In the genomic region with DNA sequence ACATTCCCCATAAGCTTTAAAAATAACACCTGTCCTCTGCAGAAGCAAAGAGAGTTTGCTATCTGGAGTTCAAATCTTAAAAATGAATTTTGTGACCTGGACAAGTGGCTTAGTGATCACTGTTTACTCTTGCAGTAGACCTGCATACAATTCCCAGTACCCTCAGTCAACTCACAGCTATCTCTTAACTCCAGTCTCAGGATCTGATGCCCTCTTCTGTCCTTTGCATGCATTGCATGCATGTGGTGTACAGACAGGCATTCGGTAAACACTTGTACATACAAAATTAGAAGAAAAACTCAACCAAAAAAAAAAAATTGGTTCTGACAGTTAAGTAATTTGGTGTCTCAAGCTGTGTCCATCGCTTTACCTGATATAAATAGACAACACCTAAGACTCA, we compare ENCODE assay signal across 12 mouse cellular contexts. TPM values are rescaled to one million over a fixed set of nuclear protein-coding genes. Genes with fewer than 3 reads are reported as not detected.
DNase-seq lines count a peak whose midpoint lies in the region; ATAC-seq and TF ChIP-seq lines count a peak whose summit lies in the region.
"Had no signal": no experiment of that assay in that cellular context is flagged by ENCODE, and none has a peak within 500 bp of the region (broad histone marks: within the 10 kb centered on the region; RNA-seq: fewer than 3 reads in every experiment).

No protein-coding gene starts in this region.

- H3K4me1 ChIP-seq in CH12.LX (ENCODE audit: control insufficient read depth in 1 of 2, insufficient read depth in 2 of 2) = peaks cover 4 to 16% of the 10 kb centered on the region in 2 experiments; a peak in 3 of 4 replicates
- no peaks in the 10 kb centered on the region for H3K4me1 ChIP-seq in forebrain, embryonic 16.5 days (replicated peaks; ENCODE audit: control insufficient read depth, insufficient read depth, low read length)
- H3K4me1 ChIP-seq: embryonic facial prominence, embryonic 12.5 days had no signal

- peak; percentile 30 for ATAC-seq in activated CD4-positive, CD25-positive, alpha-beta regulatory T cell, adult 4 months
- ATAC-seq in monocyte, adult 5-6 weeks (replicated peaks; ENCODE audit: insufficient number of reproducible peaks, low FRiP score, low TSS enrichment, poor library complexity, severe bottlenecking) = no peak
- no peak for ATAC-seq in forebrain, embryonic 16.5 days
- ATAC-seq: hindbrain, embryonic 16.5 days had no signal

- intact Hi-C loops in left cerebral cortex, postnatal 10 days (cut with DNase I) = no loop called here

- H3K4me2 ChIP-seq in CH12.LX (ENCODE audit: insufficient read depth, low read depth, poor library complexity, severe bottlenecking) = no peak overlapping the region
- H3K4me2 ChIP-seq in forebrain, embryonic 16.5 days (ENCODE audit: low read length) = no peak overlapping the region
- H3K4me2 ChIP-seq: embryonic facial prominence, embryonic 12.5 days had no signal

- H3K9ac ChIP-seq in CH12.LX (ENCODE audit: insufficient read depth, low read depth) = no peak overlapping the region
- no peak overlapping the region for H3K9ac ChIP-seq in forebrain, embryonic 16.5 days (replicated peaks; ENCODE audit: low read depth, low read length)
- H3K9ac ChIP-seq: embryonic facial prominence, embryonic 12.5 days had no signal

- peaks cover 14% of the 10 kb centered on the region; the same call in 1 of the 2 replicates for H3K79me2 ChIP-seq in CH12.LX (replicated peaks; ENCODE audit: control insufficient read depth, extremely low read depth, insufficient read depth, poor library complexity, severe bottlenecking)

- DNase-seq in layer of hippocampus, adult 2 months (ENCODE audit: low spot score in 2 of 2) = no peak
- no peak for DNase-seq in layer of hippocampus, postnatal 36 days
- peak; percentile 43 for DNase-seq in CH12.LX (ENCODE audit: extremely low read depth)
- DNase-seq in mesoderm, embryonic 11.5 days (ENCODE audit: low read depth, low spot score) = peak; percentile 22
- DNase-seq in left cerebral cortex, postnatal 10 days (ENCODE audit: extremely low spot score in 1 of 2, low spot score in 2 of 2) = no peak
- DNase-seq: adrenal gland, adult 8-10 months; layer of hippocampus, adult 9-11 months had no signal

- no peak overlapping the region for H3K4me3 ChIP-seq in layer of hippocampus, adult 2 months
- no peak overlapping the region for H3K4me3 ChIP-seq in CH12.LX (replicated peaks in 1 of 3; ENCODE audit: low read depth in 2 of 3, low read length in 2 of 3, poor library complexity in 1 of 3)
- H3K4me3 ChIP-seq in forebrain, embryonic 16.5 days (replicated peaks; ENCODE audit: low read length) = no peak overlapping the region
- H3K4me3 ChIP-seq: embryonic facial prominence, embryonic 12.5 days had no signal

- H3K36me3 ChIP-seq in CH12.LX (replicated peaks in 1 of 2; ENCODE audit: control insufficient read depth in 1 of 2, insufficient read depth in 1 of 2, low read length in 1 of 2) = peaks cover 34 to 86% of the 10 kb centered on the region in 2 experiments
- peaks cover 2% of the 10 kb centered on the region for H3K36me3 ChIP-seq in forebrain, embryonic 16.5 days (ENCODE audit: control insufficient read depth, insufficient read depth)

- TF ChIP-seq POLR2A in CH12.LX (IDR thresholded peaks at IDR 0.05; ENCODE audit: low read depth, low read length) = no peak

- in situ Hi-C loops in CH12.LX (cut with MboI; ENCODE audit: low pct_ligation_motif_present, low pct_unique_long_range_greater_than_20kb, low sequenced_read_pairs) = no loop called here

- peak; percentile 57 for TF ChIP-seq CTCF in layer of hippocampus, adult 2 months (conservative IDR thresholded peaks at IDR 0.05)
- TF ChIP-seq CTCF in CH12.LX (conservative IDR thresholded peaks at IDR 0.05 in 1 of 2, IDR thresholded peaks at IDR 0.05 in 1 of 2; ENCODE audit: low read depth in 2 of 2, low read length in 2 of 2) = peak in 1 of 2 experiments; percentile 39; a peak in 2 of 4 replicates

- WGBS in forebrain, embryonic 16.5 days = 94% methylated on average over 2 of the region's 2 CpGs

- H3K27me3 ChIP-seq in CH12.LX (replicated peaks) = no peaks in the 10 kb centered on the region
- H3K27me3 ChIP-seq in forebrain, embryonic 16.5 days (replicated peaks; ENCODE audit: control insufficient read depth, insufficient read depth, low read length) = no peaks in the 10 kb centered on the region
- H3K27me3 ChIP-seq: embryonic facial prominence, embryonic 12.5 days had no signal

- TF ChIP-seq RAD21 in CH12.LX (IDR thresholded peaks at IDR 0.05; ENCODE audit: low read depth, low read length) = peak; percentile 15

- no peak overlapping the region for H3K27ac ChIP-seq in layer of hippocampus, adult 2 months
- H3K27ac ChIP-seq in CH12.LX (ENCODE audit: insufficient read depth, low read depth) = no peak overlapping the region
- no peak overlapping the region for H3K27ac ChIP-seq in forebrain, embryonic 16.5 days (ENCODE audit: low read length)
- H3K27ac ChIP-seq: embryonic facial prominence, embryonic 12.5 days had no signal

- H3K9me3 ChIP-seq in CH12.LX (replicated peaks; ENCODE audit: low read length) = no peaks in the 10 kb centered on the region
- no peaks in the 10 kb centered on the region for H3K9me3 ChIP-seq in forebrain, embryonic 16.5 days (ENCODE audit: control insufficient read depth, low read length)
- H3K9me3 ChIP-seq: embryonic facial prominence, embryonic 12.5 days had no signal

- TF ChIP-seq EP300 in CH12.LX (IDR thresholded peaks at IDR 0.05; ENCODE audit: low read length) = no peak

- dilution Hi-C loops in CH12.LX (cut with MboI; ENCODE audit: extremely low pct_ligation_motif_present, extremely low pct_unique_long_range_greater_than_20kb, low sequenced_read_pairs) = no loop called here

TF ChIP-seq in CH12.LX, 34 proteins besides CTCF, POLR2A, EP300 and RAD21:
- TF ChIP-seq SMC3 (IDR thresholded peaks at IDR 0.05; ENCODE audit: low read depth, low read length) = no peak
- TF ChIP-seq MYC (IDR thresholded peaks at IDR 0.05; ENCODE audit: low read depth, low read length) = no peak
- TF ChIP-seq MEF2A (IDR thresholded peaks at IDR 0.05; ENCODE audit: borderline replicate concordance, low read depth, low read length) = no peak
- TF ChIP-seq IRF4 (IDR thresholded peaks at IDR 0.05; ENCODE audit: low read depth, low read length) = no peak
- no peak for TF ChIP-seq USF1 (IDR thresholded peaks at IDR 0.05; ENCODE audit: low read depth, low read length)

RNA-seq across cellular contexts. Expression of a gene that starts 15.7 kb away (rescaled TPM):
- total RNA-seq in layer of hippocampus, adult 2 months (2021) = 1 to 10 TPM; 6.6 to 7.7 TPM
- 1 to 10 TPM; 6.9 to 7.5 TPM for total RNA-seq in layer of hippocampus, postnatal 36 days (2021)
- total RNA-seq in CH12.LX (2012; rRNA removed) = 57.2 and 68.8 TPM in 2 replicates
- total RNA-seq in CH12.LX (2014; rRNA removed) = 140 and 177 TPM in 2 replicates
- 105 and 116 TPM in 2 replicates for polyA plus RNA-seq in CH12.LX (2012; ENCODE audit: insufficient read length, low read depth)
- polyA plus RNA-seq in activated CD4-positive, CD25-positive, alpha-beta regulatory T cell, adult 4 months (2017; shearing (Covaris generic)) = 100 to 1,000 TPM; 394 to 401 TPM
- 273 to 382 TPM (median 309 TPM) in 3 replicates for total RNA-seq in monocyte, adult 5-6 weeks (2017)
- 10 to 100 TPM in 1 of 2 experiments, 1 to 10 TPM in 1; 9.2 to 11.9 TPM for total RNA-seq in left cerebral cortex, postnatal 10 days (2021)
- polyA plus RNA-seq in forebrain, embryonic 16.5 days (2015; fragmentation: Nextera tagmentation; extraction: Ambion mirVana) = 73.0 and 85.9 TPM in 2 replicates

RNA-seq across cellular contexts. Expression of a gene that starts 15.9 kb away (rescaled TPM):
- total RNA-seq in layer of hippocampus, adult 2 months (2021) = 10 to 100 TPM; 25.5 to 27.0 TPM
- 10 to 100 TPM; 26.0 to 28.4 TPM for total RNA-seq in layer of hippocampus, postnatal 36 days (2021)
- total RNA-seq in CH12.LX (2012; rRNA removed) = 9.6 and 10.8 TPM in 2 replicates
- 13.8 and 15.8 TPM in 2 replicates for total RNA-seq in CH12.LX (2014; rRNA removed)
- polyA plus RNA-seq in CH12.LX (2012; ENCODE audit: insufficient read length, low read depth) = 11.5 and 13.3 TPM in 2 replicates
- 100 to 1,000 TPM in 1 of 2 experiments, 10 to 100 TPM in 1; 76.4 to 105 TPM for polyA plus RNA-seq in activated CD4-positive, CD25-positive, alpha-beta regulatory T cell, adult 4 months (2017; shearing (Covaris generic))
- total RNA-seq in monocyte, adult 5-6 weeks (2017) = 2.8 to 7.6 TPM (median 6.0 TPM) in 3 replicates
- total RNA-seq in left cerebral cortex, postnatal 10 days (2021) = 10 to 100 TPM; 11.8 to 12.4 TPM
- 9.6 and 13.2 TPM in 2 replicates for polyA plus RNA-seq in forebrain, embryonic 16.5 days (2015; fragmentation: Nextera tagmentation; extraction: Ambion mirVana)

RNA-seq across cellular contexts. Expression of a gene that starts 24.3 kb away (rescaled TPM):
- 10 to 100 TPM; 10.7 to 12.9 TPM for total RNA-seq in layer of hippocampus, adult 2 months (2021)
- total RNA-seq in layer of hippocampus, postnatal 36 days (2021) = 10 to 100 TPM; 11.6 to 14.3 TPM
- 7.4 and 8.6 TPM in 2 replicates for total RNA-seq in CH12.LX (2012; rRNA removed)
- 41.4 and 42.9 TPM in 2 replicates for total RNA-seq in CH12.LX (2014; rRNA removed)
- polyA plus RNA-seq in CH12.LX (2012; ENCODE audit: insufficient read length, low read depth) = 28.5 and 29.1 TPM in 2 replicates
- 10 to 100 TPM; 25.9 to 27.4 TPM for polyA plus RNA-seq in activated CD4-positive, CD25-positive, alpha-beta regulatory T cell, adult 4 months (2017; shearing (Covaris generic))
- 10.0 to 13.3 TPM (median 10.2 TPM) in 3 replicates for total RNA-seq in monocyte, adult 5-6 weeks (2017)
- total RNA-seq in left cerebral cortex, postnatal 10 days (2021) = 1 to 10 TPM; 4.3 to 6.9 TPM
- polyA plus RNA-seq in forebrain, embryonic 16.5 days (2015; fragmentation: Nextera tagmentation; extraction: Ambion mirVana) = 72.8 and 89.6 TPM in 2 replicates

Comparison
In these comparisons a context has a peak if more than half of its experiments do, and no peak if none do; other contexts are left out.
1. DNase-seq: peak in CH12.LX (single experiment) and mesoderm, embryonic 11.5 days (single experiment); none in layer of hippocampus, adult 2 months (0 of 2), layer of hippocampus, postnatal 36 days (0 of 2) and left cerebral cortex, postnatal 10 days (0 of 2).
2. RNA of a gene that starts 15.7 kb away (total RNA-seq): 273 to 382 TPM in monocyte, adult 5-6 weeks and 57.2 to 177 TPM in CH12.LX; 9.2 to 11.9 TPM in left cerebral cortex, postnatal 10 days, 6.6 to 7.7 TPM in layer of hippocampus, adult 2 months and 6.9 to 7.5 TPM in layer of hippocampus, postnatal 36 days; every median in the first group is over 4 times any median in the second.